Mouse (Mus musculus): Measurements from ENCODE around the gene Fbxo40.

Fbxo40 gene

DNA sequence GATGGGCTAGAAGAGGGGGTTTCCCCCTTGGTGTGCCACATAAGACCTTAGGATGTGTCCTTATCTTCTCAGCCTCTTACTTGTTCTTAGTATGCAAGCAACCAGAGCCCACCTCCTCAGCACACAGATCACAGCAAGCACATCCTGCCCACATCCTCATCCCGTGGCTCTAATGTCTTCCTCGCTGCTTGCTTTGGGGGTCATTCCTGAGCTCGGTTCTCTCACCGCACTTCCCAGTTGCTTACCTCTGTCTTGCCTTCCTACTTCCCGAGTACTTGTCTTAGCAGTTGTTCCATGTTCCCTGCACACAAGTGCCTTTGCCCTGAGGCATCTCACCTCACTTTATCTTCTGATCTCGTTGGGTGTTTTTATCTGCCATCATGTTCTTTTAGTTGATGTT, 68.3 kb downstream of the Fbxo40 start:
- DNase-seq (ENCODE audit: low spot score): no peak

DNA sequence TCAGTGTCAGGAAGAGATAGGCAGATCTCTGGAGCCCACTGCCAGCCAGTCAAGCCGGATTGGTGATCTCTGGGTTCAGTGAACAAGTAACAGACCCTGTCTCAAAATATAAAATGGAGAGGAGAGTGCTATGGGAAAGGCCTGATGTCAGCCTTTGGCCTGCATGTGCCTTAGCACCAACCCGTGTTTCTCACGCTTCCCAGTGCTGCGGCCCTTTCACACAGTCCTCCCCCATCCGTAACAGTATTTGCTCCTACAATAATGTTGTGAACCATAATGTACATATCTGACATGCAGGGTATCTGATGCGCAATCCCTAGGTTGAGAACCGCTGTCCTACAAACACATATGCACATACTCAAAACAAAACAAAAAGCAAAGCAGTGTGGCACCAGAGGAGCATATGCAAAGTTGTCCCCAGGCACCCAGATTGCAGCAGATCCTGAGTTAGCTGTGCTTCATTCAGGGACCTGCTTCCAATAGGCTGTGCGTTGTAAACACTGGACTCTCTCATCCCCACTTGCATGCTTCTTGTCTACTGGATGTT, 69.1 kb downstream of the Fbxo40 start:
- DNase-seq (ENCODE audit: low spot score): no peak

DNA sequence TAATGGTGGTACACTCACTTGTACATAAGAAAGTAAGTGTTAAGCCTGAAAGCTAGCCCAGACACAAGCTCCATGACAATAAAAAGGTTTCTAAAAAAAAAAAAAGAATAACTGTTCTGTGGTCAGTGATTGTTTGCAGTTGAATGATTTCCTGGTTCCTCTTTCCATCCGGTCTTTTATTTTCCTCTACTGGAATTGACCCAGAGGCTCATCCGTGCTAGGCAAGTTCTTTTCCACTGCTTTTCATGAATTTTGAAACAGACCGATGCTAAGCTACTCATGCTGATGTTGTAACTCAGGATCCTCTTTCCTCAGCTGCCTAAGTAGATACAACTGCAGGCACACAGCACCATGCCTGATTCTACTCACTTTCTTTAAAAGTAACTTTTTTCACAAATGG, 69.9 kb downstream of the Fbxo40 start:
- no peak for DNase-seq (ENCODE audit: low spot score)

DNA sequence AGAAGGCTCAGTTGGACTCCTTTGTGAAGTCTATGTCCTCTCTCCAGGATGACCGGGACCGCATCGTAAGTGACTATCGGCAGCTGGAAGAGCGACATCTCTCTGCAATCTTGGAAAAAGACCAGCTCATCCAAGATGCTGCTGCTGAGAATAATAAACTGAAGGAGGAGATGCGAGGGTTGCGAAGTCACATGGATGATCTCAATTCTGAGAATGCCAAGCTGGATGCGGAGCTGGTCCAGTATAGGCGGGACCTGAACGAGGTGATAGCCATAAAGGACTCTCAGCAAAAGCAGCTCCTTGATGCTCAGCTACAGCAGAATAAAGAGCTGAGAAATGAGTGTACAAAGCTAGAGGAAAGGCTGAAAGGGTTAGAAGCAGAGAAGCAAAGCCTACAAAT, 71.8 kb downstream of the Fbxo40 start:
- DNase-seq (ENCODE audit: low spot score): no peak

DNA sequence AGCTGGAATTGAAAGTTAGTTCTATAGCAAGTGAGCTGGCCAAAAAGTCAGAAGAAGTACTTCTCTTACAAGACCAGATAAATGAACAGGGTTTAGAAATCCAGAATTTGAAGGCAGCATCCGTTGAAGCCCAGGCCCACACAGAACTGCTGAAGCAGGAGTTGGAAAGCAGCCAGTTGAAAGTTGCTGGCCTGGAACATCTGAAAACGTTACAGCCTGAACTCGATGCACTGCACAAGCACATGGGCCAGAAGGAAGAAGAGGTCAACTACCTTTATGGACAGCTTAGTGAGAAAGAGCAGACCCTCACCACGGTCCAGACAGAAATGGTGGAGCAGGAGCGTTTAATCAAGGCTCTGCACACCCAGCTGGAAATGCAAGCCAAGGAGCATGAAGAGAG, 76.1 kb downstream of the Fbxo40 start:
- no peak for DNase-seq (ENCODE audit: low spot score)

Data from MN1 (cell line).